Mouse (Mus musculus): Measurements from ENCODE around the gene Nmnat3. TPM values are rescaled to one million over a fixed set of nuclear protein-coding genes. Genes with fewer than 3 reads are reported as not detected.

Gene Nmnat3
- polyA plus RNA-seq, 1 experiment = 12.9 TPM

- Histone ChIP-seq H3K36me3 (ENCODE audit: control insufficient read depth, insufficient read depth, low read length) (no peaks in the 10 kb centered on the region), H3K4me1 (replicated peaks; ENCODE audit: control insufficient read depth, insufficient read depth, low read length) (no peaks in the 10 kb centered on the region; the same call in 1 of the 2 replicates), H3K27ac (ENCODE audit: control insufficient read depth, insufficient read depth, low read length) (no peak overlapping the region), H3K27me3 (ENCODE audit: control insufficient read depth, insufficient read depth, low read length) (peaks cover 6% of the 10 kb centered on the region), H3K4me3 (ENCODE audit: control insufficient read depth, insufficient read depth, low read length) (no peak overlapping the region)
- no peak for DNase-seq
- no peak for TF ChIP-seq POLR2A (IDR thresholded peaks at IDR 0.05; ENCODE audit: control insufficient read depth, extremely low read depth, insufficient read depth, low read length, poor library complexity)
- no peak for TF ChIP-seq CTCF (IDR thresholded peaks at IDR 0.05; ENCODE audit: borderline replicate concordance, control insufficient read depth, extremely low read depth, insufficient read depth, low read length, poor library complexity)
- 85% methylated on average over 3 of the region's 3 CpGs for WGBS
Observed at GRCm38 (mm10) chr9:98421903-98422302, 134.7 kb downstream of the Nmnat3 start.

- DNase-seq = no peak
- Histone ChIP-seq H3K4me3 (ENCODE audit: control insufficient read depth, insufficient read depth, low read length) (no peak within 1 kb of the TSS), H3K27ac (ENCODE audit: control insufficient read depth, insufficient read depth, low read length) (no peak within 1 kb of the TSS), H3K4me1 (replicated peaks; ENCODE audit: control insufficient read depth, insufficient read depth, low read length) (no peaks in the 10 kb centered on the region; the same call in 1 of the 2 replicates), H3K36me3 (ENCODE audit: control insufficient read depth, insufficient read depth, low read length) (no peaks in the 10 kb centered on the region), H3K27me3 (ENCODE audit: control insufficient read depth, insufficient read depth, low read length) (peaks cover 6% of the 10 kb centered on the region)
- TF ChIP-seq CTCF (IDR thresholded peaks at IDR 0.05; ENCODE audit: borderline replicate concordance, control insufficient read depth, extremely low read depth, insufficient read depth, low read length, poor library complexity) = no peak
- TF ChIP-seq POLR2A (IDR thresholded peaks at IDR 0.05; ENCODE audit: control insufficient read depth, extremely low read depth, insufficient read depth, low read length, poor library complexity) = no peak
- 93% methylated on average over 5 of the region's 5 CpGs for WGBS
Observed at GRCm38 (mm10) chr9:98422656-98423055, 135.4 kb downstream of the Nmnat3 start, which contains the start of gene Rbp1. Rbp1 (plus strand) TSS chr9:98422961.

GRCm38 (mm10) chr9:98423691-98424090 lies 136.5 kb downstream of the Nmnat3 start:
- DNase-seq = no peak
- no peak for TF ChIP-seq CTCF (IDR thresholded peaks at IDR 0.05; ENCODE audit: borderline replicate concordance, control insufficient read depth, extremely low read depth, insufficient read depth, low read length, poor library complexity)
- no peak for TF ChIP-seq POLR2A (IDR thresholded peaks at IDR 0.05; ENCODE audit: control insufficient read depth, extremely low read depth, insufficient read depth, low read length, poor library complexity)
- Histone ChIP-seq H3K27me3 (ENCODE audit: control insufficient read depth, insufficient read depth, low read length) (peaks cover 6% of the 10 kb centered on the region), H3K27ac (ENCODE audit: control insufficient read depth, insufficient read depth, low read length) (no peak overlapping the region), H3K4me3 (ENCODE audit: control insufficient read depth, insufficient read depth, low read length) (no peak overlapping the region), H3K4me1 (replicated peaks; ENCODE audit: control insufficient read depth, insufficient read depth, low read length) (no peaks in the 10 kb centered on the region; the same call in 1 of the 2 replicates), H3K36me3 (ENCODE audit: control insufficient read depth, insufficient read depth, low read length) (no peaks in the 10 kb centered on the region)
- WGBS = 57% methylated on average over 4 of the region's 4 CpGs

GRCm38 (mm10) chr9:98424291-98424690 lies 137.1 kb downstream of the Nmnat3 start:
- Histone ChIP-seq H3K4me3 (ENCODE audit: control insufficient read depth, insufficient read depth, low read length) (no peak overlapping the region), H3K4me1 (replicated peaks; ENCODE audit: control insufficient read depth, insufficient read depth, low read length) (no peaks in the 10 kb centered on the region; the same call in 1 of the 2 replicates), H3K27me3 (ENCODE audit: control insufficient read depth, insufficient read depth, low read length) (peaks cover 6% of the 10 kb centered on the region), H3K36me3 (ENCODE audit: control insufficient read depth, insufficient read depth, low read length) (no peaks in the 10 kb centered on the region), H3K27ac (ENCODE audit: control insufficient read depth, insufficient read depth, low read length) (no peak overlapping the region)
- WGBS = 15% methylated on average over 8 of the region's 8 CpGs
- DNase-seq = no peak
- TF ChIP-seq CTCF (IDR thresholded peaks at IDR 0.05; ENCODE audit: borderline replicate concordance, control insufficient read depth, extremely low read depth, insufficient read depth, low read length, poor library complexity) (no peak), POLR2A (IDR thresholded peaks at IDR 0.05; ENCODE audit: control insufficient read depth, extremely low read depth, insufficient read depth, low read length, poor library complexity) (no peak)

GRCm38 (mm10) chr9:98424725-98425210 lies 137.5 kb downstream of the Nmnat3 start:
- TF ChIP-seq CTCF (IDR thresholded peaks at IDR 0.05; ENCODE audit: borderline replicate concordance, control insufficient read depth, extremely low read depth, insufficient read depth, low read length, poor library complexity) = no peak
- TF ChIP-seq POLR2A (IDR thresholded peaks at IDR 0.05; ENCODE audit: control insufficient read depth, extremely low read depth, insufficient read depth, low read length, poor library complexity) = no peak
- DNase-seq = peak; percentile 4
- H3K27ac ChIP-seq (ENCODE audit: control insufficient read depth, insufficient read depth, low read length) = no peak overlapping the region
- no peaks in the 10 kb centered on the region; the same call in 1 of the 2 replicates for H3K4me1 ChIP-seq (replicated peaks; ENCODE audit: control insufficient read depth, insufficient read depth, low read length)
- H3K4me3 ChIP-seq (ENCODE audit: control insufficient read depth, insufficient read depth, low read length) = peak overlapping the region; percentile 23; the same call in 1 of the 2 replicates
- H3K36me3 ChIP-seq (ENCODE audit: control insufficient read depth, insufficient read depth, low read length) = no peaks in the 10 kb centered on the region
- WGBS = 3% methylated on average over 42 of the region's 42 CpGs
- H3K27me3 ChIP-seq (ENCODE audit: control insufficient read depth, insufficient read depth, low read length) = peaks cover 6% of the 10 kb centered on the region

GRCm38 (mm10) chr9:98425351-98425880 lies 138.2 kb downstream of the Nmnat3 start:
- Histone ChIP-seq H3K27me3 (ENCODE audit: control insufficient read depth, insufficient read depth, low read length) (peaks cover 6% of the 10 kb centered on the region), H3K4me3 (ENCODE audit: control insufficient read depth, insufficient read depth, low read length) (no peak overlapping the region), H3K36me3 (ENCODE audit: control insufficient read depth, insufficient read depth, low read length) (no peaks in the 10 kb centered on the region), H3K4me1 (replicated peaks; ENCODE audit: control insufficient read depth, insufficient read depth, low read length) (no peaks in the 10 kb centered on the region; the same call in 1 of the 2 replicates), H3K27ac (ENCODE audit: control insufficient read depth, insufficient read depth, low read length) (no peak overlapping the region)
- WGBS = 15% methylated on average over 19 of the region's 19 CpGs
- no peak for TF ChIP-seq CTCF (IDR thresholded peaks at IDR 0.05; ENCODE audit: borderline replicate concordance, control insufficient read depth, extremely low read depth, insufficient read depth, low read length, poor library complexity)
- no peak for TF ChIP-seq POLR2A (IDR thresholded peaks at IDR 0.05; ENCODE audit: control insufficient read depth, extremely low read depth, insufficient read depth, low read length, poor library complexity)
- DNase-seq = no peak
